Mouse (Mus musculus): ENCODE results near the gene Gm49358.

Gene Gm49358

DNA sequence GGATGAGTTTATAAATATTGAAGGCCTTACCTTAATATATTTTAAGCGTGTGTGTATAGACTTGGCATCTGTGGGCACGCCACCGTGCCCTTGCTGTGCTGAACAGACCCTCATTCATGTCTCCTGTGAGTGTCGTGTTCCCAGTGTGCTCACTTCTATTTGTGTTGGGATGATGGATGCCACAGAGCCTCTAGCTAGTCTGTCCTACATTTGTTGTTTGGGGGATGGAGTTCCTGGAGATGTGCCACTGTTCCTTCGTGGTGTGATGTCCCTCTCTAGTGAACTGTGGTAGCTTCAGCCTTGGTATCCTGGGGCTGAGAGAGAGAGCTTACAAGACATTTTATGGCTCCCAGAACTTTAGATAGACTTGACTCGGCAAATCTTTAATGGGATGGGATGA, 75.1 kb downstream of the Gm49358 start:
- in situ Hi-C loops (cut with MboI; ENCODE audit: unreplicated experiment in 2 of 2), result no loop called here

- in situ Hi-C loops (cut with MboI; ENCODE audit: unreplicated experiment in 2 of 2), result loop anchor here in 1 of 2 experiments (10.0 kb wide), 1 partner anchor 358 kb away; no protein-coding TSS in a partner anchor
These were observed 78.9 kb downstream of the Gm49358 start for GRCm38 (mm10) chr10:86842659-86843058.

GRCm38 (mm10) chr10:86846926-86847467, 83.2 kb downstream of the Gm49358 start:
- in situ Hi-C loops (cut with MboI; ENCODE audit: unreplicated experiment in 2 of 2), result loop anchor here in 1 of 2 experiments (10.0 kb wide), 1 partner anchor 362 kb away; no protein-coding TSS in a partner anchor

DNA sequence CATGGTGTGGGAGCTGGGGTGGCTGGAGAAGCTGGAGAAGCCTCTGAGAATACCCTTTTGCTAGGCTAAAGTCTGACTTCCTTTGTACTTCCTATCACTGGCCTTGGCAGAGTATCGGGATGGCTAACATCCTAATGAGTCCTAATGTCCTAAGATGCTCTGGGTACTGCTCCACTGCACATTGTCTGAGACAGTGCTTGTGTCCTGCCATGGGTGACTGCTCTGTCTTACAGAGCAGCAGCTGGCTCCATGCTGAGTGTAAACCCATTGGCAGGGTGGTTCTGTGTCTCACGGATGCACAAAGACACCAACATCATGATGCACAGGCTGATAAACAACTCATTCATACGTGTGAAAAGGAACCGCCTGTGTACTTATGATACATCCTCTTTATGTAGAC, 85.3 kb downstream of the Gm49358 start:
- in situ Hi-C loops (cut with MboI; ENCODE audit: unreplicated experiment in 2 of 2), result loop anchor here in 1 of 2 experiments (10.0 kb wide), 1 partner anchor 364 kb away; no protein-coding TSS in a partner anchor

GRCm38 (mm10) chr10:86849508-86849907, 85.7 kb downstream of the Gm49358 start:
- in situ Hi-C loops (cut with MboI; ENCODE audit: unreplicated experiment in 2 of 2), result loop anchor here in 1 of 2 experiments (10.0 kb wide), 1 partner anchor 365 kb away; no protein-coding TSS in a partner anchor

GRCm38 (mm10) chr10:86852160-86852559, 88.4 kb downstream of the Gm49358 start:
- in situ Hi-C loops (cut with MboI; ENCODE audit: unreplicated experiment in 2 of 2), result no loop called here

GRCm38 (mm10) chr10:86853433-86853832, 89.7 kb downstream of the Gm49358 start:
- in situ Hi-C loops (cut with MboI; ENCODE audit: unreplicated experiment in 2 of 2), result no loop called here

- in situ Hi-C loops (cut with MboI; ENCODE audit: unreplicated experiment in 2 of 2), result no loop called here
These were observed 96.6 kb downstream of the Gm49358 start for GRCm38 (mm10) chr10:86860396-86860795.

DNA sequence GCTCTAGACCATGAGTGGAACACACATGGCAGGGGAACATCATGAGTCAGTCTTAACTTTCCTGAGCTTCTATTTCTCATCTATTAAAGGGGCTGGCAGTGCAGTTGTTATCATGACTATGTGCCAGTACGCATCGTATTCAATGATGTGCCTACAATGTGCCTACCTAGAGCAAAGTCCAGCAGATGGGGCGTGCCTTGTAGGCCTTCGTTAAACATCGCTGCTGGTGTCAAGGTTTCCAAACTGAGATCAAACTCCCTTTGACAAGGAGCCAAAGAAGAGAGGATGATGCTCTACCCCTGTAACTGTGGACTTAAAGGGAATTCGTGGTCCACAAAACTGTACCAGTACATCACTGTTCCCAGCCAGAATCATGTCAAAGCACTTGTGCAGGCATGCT, 98.7 kb downstream of the Gm49358 start:
- in situ Hi-C loops (cut with MboI; ENCODE audit: unreplicated experiment in 2 of 2), result no loop called here

GRCm38 (mm10) chr10:86863429-86863828, 99.7 kb downstream of the Gm49358 start:
- in situ Hi-C loops (cut with MboI; ENCODE audit: unreplicated experiment in 2 of 2), result no loop called here

DNA sequence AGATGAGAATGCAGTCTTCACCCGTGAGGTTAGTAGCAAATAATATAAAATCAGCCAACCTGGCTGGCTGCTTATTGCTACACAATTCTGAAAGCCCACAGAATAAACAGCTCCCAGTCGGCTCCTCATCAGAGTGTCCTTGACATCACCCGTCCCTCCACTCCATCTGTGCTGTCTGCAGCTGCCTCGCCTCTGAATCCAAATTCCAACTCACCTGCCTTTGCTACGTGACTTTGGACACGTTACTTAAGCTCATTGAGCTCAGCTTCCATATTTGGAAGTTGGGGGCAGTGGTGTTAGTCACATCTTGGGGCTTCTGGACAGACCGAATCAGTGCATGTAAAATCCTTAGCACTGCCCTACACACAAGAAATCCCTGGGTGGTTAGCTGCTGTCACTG, 108.3 kb downstream of the Gm49358 start:
- in situ Hi-C loops (cut with MboI; ENCODE audit: unreplicated experiment in 2 of 2), result no loop called here

GRCm38 (mm10) chr10:86872591-86872990, 108.8 kb downstream of the Gm49358 start:
- in situ Hi-C loops (cut with MboI; ENCODE audit: unreplicated experiment in 2 of 2), result no loop called here

GRCm38 (mm10) chr10:86878721-86879120, 114.9 kb downstream of the Gm49358 start:
- in situ Hi-C loops (cut with MboI; ENCODE audit: unreplicated experiment in 2 of 2), result no loop called here

DNA sequence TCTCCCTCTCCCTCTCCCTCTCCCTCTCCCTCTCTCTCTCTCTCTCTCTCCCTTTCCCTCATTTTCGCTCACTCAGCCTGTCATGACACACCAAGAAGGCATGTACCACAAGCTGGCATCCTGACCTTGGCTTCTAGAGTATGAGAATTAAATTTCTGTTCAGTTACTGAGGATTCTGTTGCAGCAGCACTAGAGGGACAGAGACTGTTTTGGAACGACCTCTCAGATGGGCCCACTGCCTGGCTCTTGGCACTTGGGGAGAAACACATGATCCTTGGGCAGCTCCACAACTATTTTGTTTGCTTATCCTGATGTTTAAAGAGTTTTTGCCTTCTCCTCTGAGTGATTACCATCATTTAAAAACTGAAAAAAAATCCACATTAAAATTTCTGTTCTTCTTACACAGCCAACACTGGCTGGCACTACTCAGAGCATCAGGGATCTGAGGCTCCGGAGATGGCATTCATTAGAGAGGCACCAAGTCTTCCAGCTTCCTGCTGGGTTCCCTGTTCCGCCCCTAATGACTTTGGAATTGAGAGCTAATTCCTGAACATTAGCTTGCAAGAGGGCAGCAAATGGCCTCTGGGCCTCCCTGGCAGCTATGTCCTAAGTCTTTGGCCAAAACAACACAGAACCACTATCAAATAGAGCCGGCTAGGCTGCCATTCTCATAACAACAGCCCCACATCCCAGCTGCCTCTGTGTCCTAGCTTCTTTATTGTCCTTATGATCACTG, 116.5 kb downstream of the Gm49358 start:
- in situ Hi-C loops (cut with MboI; ENCODE audit: unreplicated experiment in 2 of 2), result no loop called here

DNA sequence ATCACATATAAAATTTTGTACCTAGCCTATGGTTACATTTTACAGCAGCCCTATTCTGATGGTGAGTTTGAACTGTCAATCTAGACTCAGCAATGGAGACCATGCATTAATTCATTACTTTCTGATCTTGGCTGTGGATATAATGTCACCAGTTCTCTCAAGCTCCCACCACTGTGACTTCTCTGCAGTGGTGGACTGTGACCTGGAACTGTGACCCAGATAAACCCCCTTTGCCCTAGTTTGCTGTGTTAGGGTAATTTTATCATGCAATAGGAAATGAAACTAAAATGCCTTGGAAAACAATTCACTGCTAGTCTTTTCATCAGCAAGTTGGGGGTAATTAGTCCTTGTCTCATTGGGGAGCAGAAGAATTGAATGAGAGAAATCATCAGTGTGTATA, 117.7 kb downstream of the Gm49358 start:
- in situ Hi-C loops (cut with MboI; ENCODE audit: unreplicated experiment in 2 of 2), result no loop called here
